15 mouse cellular contexts compared by ENCODE assay signal in genomic region chr13:97287046-97287445, GRCm38 (mm10).
"Had no signal": no experiment of that assay in that cellular context is flagged by ENCODE, and none has a peak within 500 bp of the region (broad histone marks: within the 10 kb centered on the region; RNA-seq: fewer than 3 reads in every experiment).

No protein-coding gene starts in this region.

- H3K36me3 ChIP-seq: intestine, embryonic 15.5 days; limb, embryonic 12.5 days; midbrain, embryonic 13.5 days; neural tube, embryonic 15.5 days had no signal

- H3K9me3 ChIP-seq: intestine, embryonic 15.5 days; limb, embryonic 12.5 days; midbrain, embryonic 13.5 days; neural tube, embryonic 15.5 days had no signal

- DNase-seq: kidney, adult 18-20 months; kidney, postnatal 10 days; kidney, postnatal 4 days; liver; lung, adult 18-20 months; lung, postnatal 36 days; right cerebral cortex, adult 18-20 months; right cerebral cortex, postnatal 25 days had no signal

- ATAC-seq: intestine, embryonic 15.5 days; lung, postnatal 0 days; midbrain, embryonic 13.5 days had no signal

- H3K27ac ChIP-seq: intestine, embryonic 15.5 days; layer of hippocampus, adult 2 months; limb, embryonic 12.5 days; liver, embryonic 14.5 days; midbrain, embryonic 13.5 days; neural tube, embryonic 15.5 days had no signal

- H3K4me3 ChIP-seq: intestine, embryonic 15.5 days; layer of hippocampus, adult 2 months; limb, embryonic 12.5 days; midbrain, embryonic 13.5 days; neural tube, embryonic 15.5 days had no signal

- H3K9ac ChIP-seq: intestine, embryonic 15.5 days; limb, embryonic 12.5 days; liver, embryonic 14.5 days; midbrain, embryonic 13.5 days; neural tube, embryonic 15.5 days had no signal

- H3K4me2 ChIP-seq: intestine, embryonic 15.5 days; limb, embryonic 12.5 days; midbrain, embryonic 13.5 days; neural tube, embryonic 15.5 days had no signal

- H3K27me3 ChIP-seq: intestine, embryonic 15.5 days had no signal
